Mouse (Mus musculus) frontal cortex, postnatal 36 days (tissue): Measurements from ENCODE around the gene Ttc16.

Source experiments
- DNase-seq, 2 experiments: peaks; one replicate each; pipeline ENCODE4 v3.0.0; 2022; ENCODE audit warnings: low spot score in 2 of 2

Gene Ttc16

GRCm38 (mm10) chr2:32744272-32744982 is 31.0 kb downstream of the Ttc16 start:
- no peak for DNase-seq

DNA sequence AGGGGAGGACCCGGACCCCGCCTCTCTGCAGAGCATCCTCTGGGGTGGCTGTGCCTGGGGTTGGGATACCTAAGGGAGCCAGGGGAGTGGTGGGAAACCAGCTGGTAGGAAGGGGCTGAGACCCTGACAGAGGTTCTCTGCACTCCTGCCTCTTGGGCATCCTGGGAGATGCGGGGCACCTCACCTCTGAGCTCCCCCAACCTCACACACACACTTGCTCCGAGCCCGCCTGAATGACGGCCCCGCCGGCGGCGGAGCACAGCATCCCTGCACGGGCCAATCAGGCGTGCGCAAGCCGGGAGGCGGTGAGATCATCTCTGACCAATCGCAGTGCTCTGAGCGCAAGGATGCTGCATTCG is 33.3 kb downstream of the Ttc16 start:
- peak; percentile 86 to 92 for DNase-seq

DNA sequence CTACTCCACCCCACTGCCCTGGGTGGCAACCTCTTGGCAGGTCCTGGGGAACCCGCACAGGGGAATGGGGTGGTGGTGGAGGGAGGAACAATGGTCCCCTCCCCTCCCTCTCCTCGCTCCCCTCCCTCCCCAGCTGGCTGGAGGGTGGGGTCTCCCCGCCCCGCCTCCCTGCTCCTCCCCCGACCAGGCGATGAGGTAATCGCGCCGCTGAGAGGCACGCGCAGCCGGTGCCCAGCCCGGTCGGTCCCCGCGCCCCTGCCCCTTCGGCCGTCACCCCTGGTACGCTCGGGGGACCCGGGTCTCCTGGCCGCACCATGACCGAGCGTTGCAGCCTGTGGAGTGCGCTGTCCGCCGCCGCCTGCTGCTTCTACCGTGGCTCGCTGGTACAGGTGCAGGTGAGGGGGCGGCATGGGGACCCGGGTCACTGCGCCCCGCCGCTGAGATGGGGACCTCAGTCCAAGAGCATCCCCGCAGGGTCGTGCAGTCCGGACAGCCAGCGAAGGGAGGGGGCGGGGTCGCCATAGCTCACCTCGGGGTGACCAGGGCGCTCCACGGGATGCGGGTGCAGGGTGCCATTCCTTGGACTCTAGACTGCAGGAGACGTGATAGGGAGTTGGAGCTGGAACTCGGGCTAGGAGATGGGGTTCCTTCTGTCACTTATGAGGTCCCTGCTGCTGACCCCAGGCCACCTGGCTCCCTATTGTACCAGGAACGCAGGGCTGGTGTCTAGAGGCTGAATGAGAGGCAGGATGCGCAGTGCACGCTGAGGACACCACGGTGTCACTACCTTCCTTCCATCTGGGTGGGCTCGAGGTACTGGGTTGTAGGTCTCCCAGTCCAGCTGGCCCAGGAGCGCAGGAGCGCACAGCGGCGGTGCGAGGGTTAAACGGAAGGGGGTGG is 33.9 kb downstream of the Ttc16 start:
- peak; percentile 50 to 69 for DNase-seq

- DNase-seq, result no peak
Observed at GRCm38 (mm10) chr2:32740916-32741272, 34.5 kb downstream of the Ttc16 start, which contains the start of gene 6330409D20Rik. 6330409D20Rik (minus strand) TSS chr2:32741016.

DNA sequence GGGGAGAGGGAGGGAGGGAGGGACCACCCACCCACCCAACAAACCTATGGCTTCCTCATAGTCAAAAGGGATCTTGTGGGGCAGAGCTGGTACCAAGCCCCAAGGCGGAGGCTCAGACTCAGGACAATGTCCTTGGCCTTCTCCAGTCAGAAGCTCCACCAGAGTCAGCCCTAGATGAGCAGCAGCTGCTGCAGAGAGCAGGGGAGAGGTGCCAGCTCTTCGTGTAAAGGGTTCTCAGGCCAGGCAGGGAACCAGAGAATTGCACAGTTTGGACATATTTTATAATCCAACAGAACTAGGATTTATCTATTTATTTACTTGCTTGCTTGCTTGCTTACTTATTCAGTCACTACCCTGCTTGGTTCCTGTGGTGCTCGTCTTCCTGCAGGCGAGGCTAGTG is 36.1 kb downstream of the Ttc16 start:
- DNase-seq, result no peak

DNA sequence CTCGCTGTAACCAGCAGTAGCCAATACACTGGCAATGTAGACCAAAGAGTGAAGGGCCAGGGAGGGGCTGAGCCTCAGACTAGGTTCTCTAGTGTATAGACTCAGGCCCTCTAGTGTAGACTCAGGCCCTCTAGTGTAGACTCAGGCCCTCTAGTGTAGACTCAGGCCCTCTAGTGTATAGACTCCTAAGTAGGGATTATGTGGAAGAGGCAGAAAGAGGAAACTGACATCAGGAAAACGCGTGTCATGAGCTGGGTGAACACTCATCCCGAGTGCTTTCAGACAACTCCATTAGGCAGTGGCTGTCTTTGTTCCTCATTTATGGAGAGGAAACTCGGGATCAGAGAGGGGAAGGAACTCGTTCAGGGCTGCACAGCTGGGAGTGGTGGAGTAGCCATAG is 38.4 kb downstream of the Ttc16 start:
- DNase-seq, result no peak

GRCm38 (mm10) chr2:32736306-32736829 is 39.1 kb downstream of the Ttc16 start:
- DNase-seq, result no peak

DNA sequence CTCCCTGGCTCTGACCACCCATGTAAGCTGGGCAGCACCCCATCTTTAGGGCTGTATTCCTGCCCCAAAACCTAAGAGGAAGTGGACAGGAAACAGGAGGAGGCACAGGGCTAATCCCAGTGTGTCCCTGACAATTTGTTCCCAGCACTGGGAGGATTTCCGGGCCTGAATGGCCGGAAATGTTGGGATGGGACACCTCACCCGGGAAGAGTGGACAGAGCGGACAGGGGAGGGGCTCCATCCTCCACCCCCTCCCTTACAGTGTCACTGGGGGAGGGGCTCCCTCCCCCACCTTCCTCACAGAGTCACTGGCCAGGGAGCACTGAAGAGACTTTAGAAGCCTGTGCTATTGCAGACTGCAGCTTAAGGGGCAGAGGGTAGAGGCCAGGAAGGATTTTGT is 40.5 kb downstream of the Ttc16 start:
- no peak for DNase-seq

GRCm38 (mm10) chr2:32734480-32734879 is 41.0 kb downstream of the Ttc16 start:
- no peak for DNase-seq

GRCm38 (mm10) chr2:32732695-32733094 is 42.7 kb downstream of the Ttc16 start:
- DNase-seq, result no peak

DNA sequence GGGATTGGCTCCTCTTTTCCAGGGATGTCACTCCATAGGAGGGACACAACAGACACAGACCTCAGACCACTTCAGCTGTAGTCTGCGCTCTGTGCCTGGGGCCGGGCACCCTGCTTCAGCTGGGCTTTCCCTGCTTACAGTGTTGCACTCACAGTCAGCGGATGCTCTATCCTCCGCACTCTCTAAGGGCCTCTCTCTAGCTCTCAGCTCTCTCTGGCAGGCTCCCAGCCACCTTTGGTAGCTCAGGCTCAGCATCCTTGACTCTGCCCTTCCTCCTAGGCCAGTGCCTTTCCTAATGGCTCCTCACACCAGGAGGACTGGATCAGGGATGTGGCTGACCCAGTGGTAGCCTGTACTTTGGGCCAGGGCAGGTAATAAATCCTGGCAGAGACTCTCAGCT is 43.5 kb downstream of the Ttc16 start:
- DNase-seq, result no peak

DNA sequence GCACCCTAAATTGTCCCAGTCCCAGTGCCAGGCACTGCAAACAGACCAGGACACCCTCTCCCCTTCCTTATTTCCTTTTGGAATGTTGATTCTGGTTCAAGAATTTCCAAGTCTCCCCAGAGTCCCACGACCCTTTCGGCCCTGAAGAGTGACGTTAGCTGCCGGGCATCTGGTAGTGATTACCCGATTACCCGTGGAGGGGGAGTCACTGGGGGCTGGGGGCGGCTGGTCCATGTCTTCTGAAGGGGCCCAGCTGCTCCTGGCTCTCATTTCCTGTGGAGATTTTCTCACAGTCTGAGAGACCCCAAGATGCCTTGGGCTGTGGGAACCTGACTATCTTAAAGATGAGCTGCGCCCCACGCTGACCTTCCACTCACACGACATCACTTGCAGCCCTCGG is 44.6 kb downstream of the Ttc16 start:
- no peak for DNase-seq

GRCm38 (mm10) chr2:32729547-32729946 is 45.9 kb downstream of the Ttc16 start:
- DNase-seq, result no peak

GRCm38 (mm10) chr2:32728463-32728862 is 47.0 kb downstream of the Ttc16 start:
- no peak for DNase-seq

- peak; percentile 77 to 82 for DNase-seq
Observed at GRCm38 (mm10) chr2:32727435-32727834, 48.0 kb downstream of the Ttc16 start.

DNA sequence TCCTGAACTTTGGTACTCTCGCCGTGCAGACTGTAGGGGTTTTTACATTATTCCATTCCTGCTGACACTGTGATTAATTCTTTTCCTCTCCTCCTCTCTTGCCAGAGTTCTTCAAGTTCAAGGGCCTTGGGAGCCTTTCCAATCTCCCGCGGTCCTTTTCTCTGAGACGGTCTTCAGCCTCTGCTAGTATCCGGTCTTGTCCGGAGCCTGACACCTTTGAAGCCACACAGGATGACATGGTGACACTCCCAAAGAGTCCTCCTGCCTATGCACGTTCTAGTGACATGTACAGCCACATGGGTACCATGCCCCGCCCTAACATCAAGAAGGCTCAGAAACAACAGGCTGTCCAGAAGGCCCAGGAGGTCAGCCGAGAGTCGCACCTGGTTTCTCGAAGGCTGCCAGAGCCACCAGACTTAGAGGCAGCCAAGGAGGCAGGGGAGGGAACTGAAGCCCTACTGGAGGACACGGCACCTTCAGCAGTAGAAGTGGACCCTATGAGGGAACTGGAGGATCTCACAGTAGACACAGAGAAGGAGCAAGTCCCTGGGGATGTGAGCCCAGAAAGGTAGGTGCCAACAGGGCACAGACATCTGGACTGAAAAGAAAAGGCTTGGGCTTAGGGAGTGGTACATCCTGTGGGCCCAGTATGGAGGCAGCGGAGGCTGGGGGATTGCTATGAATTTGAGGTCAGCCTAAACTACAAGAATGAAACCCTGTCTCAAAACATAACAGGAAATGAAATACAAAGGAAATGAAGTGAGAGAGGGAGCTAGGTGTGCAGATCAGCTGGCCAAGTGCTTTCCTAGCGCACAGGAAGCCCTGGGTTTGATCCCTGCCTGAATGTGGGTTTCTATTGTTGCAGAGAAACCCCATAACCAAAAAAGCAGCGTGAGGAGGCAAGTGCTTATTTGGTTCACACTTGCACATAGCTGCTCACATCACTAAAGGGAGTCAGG is 50.3 kb downstream of the Ttc16 start:
- no peak for DNase-seq

- DNase-seq, result no peak
Observed at GRCm38 (mm10) chr2:32724149-32724548, 51.3 kb downstream of the Ttc16 start.

- DNase-seq, result no peak
Observed at GRCm38 (mm10) chr2:32722581-32722980, 52.9 kb downstream of the Ttc16 start.

DNA sequence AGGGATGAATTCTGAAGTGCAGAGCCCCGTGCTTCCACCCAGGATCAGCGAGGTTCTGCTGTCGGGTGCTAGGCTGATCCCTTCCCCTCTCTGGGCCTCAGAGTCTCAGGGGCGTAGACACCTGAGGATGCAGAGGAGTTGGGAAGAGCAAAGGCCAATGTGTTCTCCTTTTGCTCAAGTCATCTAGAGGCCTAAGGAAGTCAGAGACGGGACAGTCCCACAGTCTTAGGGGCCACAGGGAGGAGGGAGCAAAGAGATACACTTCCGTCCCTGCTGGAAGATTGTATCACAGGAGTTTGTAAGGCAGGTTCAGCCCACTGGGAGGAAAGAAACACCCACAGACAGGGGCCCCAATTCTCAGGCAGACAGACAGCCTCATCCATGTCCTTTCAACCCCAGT is 53.4 kb downstream of the Ttc16 start:
- no peak for DNase-seq

DNA sequence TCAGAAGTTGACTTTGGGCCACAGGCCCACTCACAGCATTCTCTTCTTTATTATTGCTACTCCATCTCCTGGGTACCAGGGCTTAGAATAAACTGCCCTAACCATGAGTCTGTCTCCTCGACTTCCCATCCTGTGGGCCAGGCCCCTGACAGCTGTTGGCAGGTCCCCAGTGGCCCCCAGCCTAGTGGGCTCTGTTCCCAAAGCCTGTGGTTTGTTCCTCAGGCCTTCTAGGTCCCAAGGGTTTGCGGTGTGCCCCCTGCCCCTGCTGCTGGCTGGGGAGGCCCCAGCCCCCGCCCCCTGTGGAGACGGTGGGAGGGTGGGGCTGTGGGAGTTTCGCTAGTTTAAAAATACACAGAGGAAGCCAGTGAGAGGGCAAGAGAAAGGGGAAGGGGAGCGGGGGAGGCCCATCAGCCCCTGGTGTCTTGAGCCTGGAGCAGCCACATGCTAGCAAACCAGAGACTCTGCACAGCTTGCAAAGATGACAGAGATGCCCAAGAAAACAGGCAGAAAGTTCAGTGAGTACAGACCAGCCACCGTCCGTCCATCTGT is 54.7 kb downstream of the Ttc16 start, which contains the start of gene Sh2d3c:
TSS of gene Sh2d3c (plus strand) at position 375 of the 549 bp plus-strand sequence.
- DNase-seq, result no peak

DNA sequence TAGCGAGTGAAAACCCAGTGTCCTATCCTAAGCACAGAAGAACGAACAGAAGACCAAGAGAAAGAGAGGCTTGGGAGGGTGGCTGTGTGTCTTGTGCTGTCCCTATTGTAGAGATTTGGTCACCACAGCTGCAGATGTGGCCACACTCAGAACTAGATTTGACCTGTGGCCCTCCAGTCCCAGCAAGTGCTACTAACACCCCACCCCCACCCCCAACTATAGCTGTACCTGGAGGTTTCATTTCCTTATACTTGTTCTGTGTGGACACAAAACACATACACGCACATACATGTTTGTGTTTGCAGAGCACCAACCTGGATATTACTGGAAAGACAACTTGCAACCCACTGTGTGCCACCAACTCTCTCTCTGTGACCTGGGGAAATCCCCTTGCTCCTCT is 55.4 kb downstream of the Ttc16 start:
- DNase-seq, result no peak
